Mouse (Mus musculus) skeletal muscle tissue, postnatal 0 days (tissue): Measurements from ENCODE around the gene Gm6482. TPM values are rescaled to one million over a fixed set of nuclear protein-coding genes. Genes with fewer than 3 reads are reported as not detected.

Experiments
- polyA plus RNA-seq: library from polyadenylated mRNA; unstranded; fragments of >200 nt; fragmentation: Nextera tagmentation; extraction: Ambion mirVana; gene quantifications from 2 replicates; pipeline ENCODE4 v1.2.1, GENCODE M21; 2015

The Gm6482 gene
- polyA plus RNA-seq = not detected in 2 replicates

DNA sequence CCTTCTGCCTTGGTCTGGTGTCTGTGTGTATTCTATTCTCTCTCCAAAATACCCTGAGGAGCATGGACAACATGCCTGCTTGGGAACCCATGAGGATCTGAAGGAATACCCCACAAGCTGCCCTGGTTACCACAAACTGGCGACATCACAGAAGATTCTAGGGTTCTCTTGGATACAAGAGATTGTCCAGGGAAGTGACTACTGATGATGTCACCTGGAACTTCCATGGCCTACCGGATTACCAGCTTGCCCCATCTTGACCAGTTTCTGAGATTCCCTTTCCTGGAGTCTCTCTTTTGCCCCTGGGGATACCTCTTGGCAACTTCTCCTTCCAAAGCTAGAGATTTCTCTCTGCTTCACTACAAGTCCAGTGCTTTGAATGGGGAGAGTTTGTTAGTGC, at the start of gene Gm6482:
TSS of gene Gm6482 (minus strand) at position 101 of the 400 bp plus-strand sequence.

DNA sequence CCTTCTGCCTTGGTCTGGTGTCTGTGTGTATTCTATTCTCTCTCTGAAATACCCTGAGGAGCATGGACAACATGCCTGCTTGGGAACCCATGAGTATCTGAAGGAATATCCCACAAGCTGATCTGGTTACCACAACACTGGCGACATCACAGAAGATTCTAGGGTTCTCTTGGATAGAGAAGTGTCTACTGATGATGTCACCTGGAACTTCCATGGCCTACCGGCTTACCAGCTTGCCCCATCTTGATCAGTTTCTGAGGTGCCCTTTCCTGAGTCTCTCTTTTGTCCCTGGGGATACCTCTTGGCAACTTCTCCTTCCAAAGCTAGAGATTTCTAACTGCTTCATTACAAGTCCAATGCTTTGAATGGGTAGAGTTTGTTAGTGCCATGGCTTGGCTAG, 45.3 kb upstream of the Gm6482 start, which contains the start of gene Gm7954:
TSS of gene Gm7954 (minus strand) at position 101 of the 400 bp plus-strand sequence.

DNA sequence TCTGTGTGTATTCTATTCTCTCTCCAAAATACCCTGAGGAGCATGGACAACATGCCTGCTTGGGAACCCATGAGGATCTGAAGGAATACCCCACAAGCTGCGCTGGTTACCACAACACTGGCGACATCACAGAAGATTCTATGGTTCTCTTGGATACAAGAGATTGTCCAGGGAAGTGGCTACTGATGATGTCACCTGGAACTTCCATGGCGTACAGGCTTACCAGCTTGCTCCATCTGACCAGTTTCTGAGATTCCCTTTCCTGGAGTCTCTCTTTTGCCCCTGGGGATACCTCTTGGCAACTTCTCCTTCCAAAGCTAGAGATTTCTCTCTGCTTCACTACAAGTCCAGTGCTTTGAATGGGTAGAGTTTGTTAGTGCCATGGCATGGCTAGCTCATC, 21.8 kb downstream of the Gm6482 start, which contains the start of gene Gm7945:
TSS of gene Gm7945 (minus strand) at position 101 of the 400 bp plus-strand sequence.

Other genes starting within 250 kb of the Gm6482 start
- gene Sftpd, start 223.1 kb downstream of the Gm6482 start, polyA plus RNA-seq = 0.33 TPM in 1 of 2 replicates, not detected in the other
- not detected in 2 replicates for gene Gm2832, start 129.5 kb downstream of the Gm6482 start, polyA plus RNA-seq
- not detected in 2 replicates for gene Gm5798, start 59.7 kb downstream of the Gm6482 start, polyA plus RNA-seq
- not detected in 2 replicates for gene Gm7945, start 21.9 kb downstream of the Gm6482 start, polyA plus RNA-seq
- not detected in 2 replicates for gene Gm7954, start 45.2 kb upstream of the Gm6482 start, polyA plus RNA-seq
- gene Gm3486, start 81.2 kb upstream of the Gm6482 start, polyA plus RNA-seq = not detected in 2 replicates
- gene Gm7970, start 147.3 kb upstream of the Gm6482 start, polyA plus RNA-seq = not detected in 2 replicates
- gene 1700049E17Rik2, start 164.9 kb upstream of the Gm6482 start, polyA plus RNA-seq = not detected in 2 replicates
- not detected in 2 replicates for gene Gm3072, start 216.3 kb upstream of the Gm6482 start, polyA plus RNA-seq
- not detected in 2 replicates for gene Gm3676, start 238.2 kb upstream of the Gm6482 start, polyA plus RNA-seq